Mouse (Mus musculus) neural tube, embryonic 10.5 days (tissue): Measurements from ENCODE around the gene Pgm3.
"Not testable (repeated sequence)": the region's sequence is repeated elsewhere in the genome, so short reads cannot be mapped to it uniquely, and the experiment has no call there.

Experiments
- DNase-seq: peaks from one replicate; pipeline ENCODE4 v3.0.0-alpha.2; 2017; ENCODE audit warnings: low spot score; ENCODE audit errors: extremely low spot score

Pgm3 gene

GRCm38 (mm10) chr9:86571540-86572135, at the start of gene Pgm3, which contains the start of gene Rwdd2a:
Gene Pgm3 (minus strand): TSS chr9:86571842.
Gene Rwdd2a (plus strand): TSS chr9:86571991.
- DNase-seq, result peak; percentile 95

GRCm38 (mm10) chr9:86619341-86620139, 47.9 kb upstream of the Pgm3 start:
- no peak for DNase-seq

- no peak for DNase-seq
Measured at GRCm38 (mm10) chr9:86617837-86618492, 46.3 kb upstream of the Pgm3 start.

GRCm38 (mm10) chr9:86615765-86616164, 44.1 kb upstream of the Pgm3 start:
- no peak for DNase-seq

GRCm38 (mm10) chr9:86612091-86612490, 40.4 kb upstream of the Pgm3 start:
- no peak for DNase-seq

- DNase-seq, result no peak
Measured at GRCm38 (mm10) chr9:86605776-86606175, 34.1 kb upstream of the Pgm3 start.

- DNase-seq, result no peak
Measured at GRCm38 (mm10) chr9:86599723-86600303, 28.2 kb upstream of the Pgm3 start.

- DNase-seq, result not testable (repeated sequence)
Measured at GRCm38 (mm10) chr9:86596983-86597382, 25.3 kb upstream of the Pgm3 start.

GRCm38 (mm10) chr9:86594357-86594767, 22.7 kb upstream of the Pgm3 start:
- DNase-seq, result not testable (repeated sequence)

GRCm38 (mm10) chr9:86592676-86593668, 21.3 kb upstream of the Pgm3 start:
- no peak for DNase-seq

- no peak for DNase-seq
Measured at GRCm38 (mm10) chr9:86587019-86587795, 15.6 kb upstream of the Pgm3 start.

GRCm38 (mm10) chr9:86583740-86584139, 12.1 kb upstream of the Pgm3 start:
- DNase-seq, result peak; percentile 67

GRCm38 (mm10) chr9:86579657-86580056, 8.0 kb upstream of the Pgm3 start:
- no peak for DNase-seq

- no peak for DNase-seq
Measured at GRCm38 (mm10) chr9:86575178-86575577, 3.5 kb upstream of the Pgm3 start.

- DNase-seq, result no peak
Measured at GRCm38 (mm10) chr9:86573616-86574303, 2.1 kb upstream of the Pgm3 start.

- peak; percentile 80 for DNase-seq
Measured at GRCm38 (mm10) chr9:86572636-86573291, 1.1 kb upstream of the Pgm3 start.

GRCm38 (mm10) chr9:86572196-86572595, 554 bp upstream of the Pgm3 start:
- no peak for DNase-seq

- no peak for DNase-seq
Measured at GRCm38 (mm10) chr9:86570946-86571345, 696 bp downstream of the Pgm3 start.
